Mouse (Mus musculus) G1E (cell line): ENCODE measurements around the gene Syp.

Experiments used
- CTCF ChIP-seq: IDR thresholded peaks from 2 replicates; pipeline ENCODE4 v1.5.1; 2012; ENCODE audit warnings: low read depth, low read length, inconsistent platforms, mixed read lengths
- GATA1 ChIP-seq: IDR thresholded peaks from 2 replicates; pipeline ENCODE4 v1.6.1; 2012; ENCODE audit warnings: borderline replicate concordance, low read length, inconsistent platforms, mixed read lengths

- no peak for TF ChIP-seq CTCF
- TF ChIP-seq GATA1, result no peak
Measured at GRCm38 (mm10) chrX:7605575-7605941, 32.7 kb upstream of the Syp start.
